ENCODE assay signal across 19 mouse cellular contexts in the genomic region with DNA sequence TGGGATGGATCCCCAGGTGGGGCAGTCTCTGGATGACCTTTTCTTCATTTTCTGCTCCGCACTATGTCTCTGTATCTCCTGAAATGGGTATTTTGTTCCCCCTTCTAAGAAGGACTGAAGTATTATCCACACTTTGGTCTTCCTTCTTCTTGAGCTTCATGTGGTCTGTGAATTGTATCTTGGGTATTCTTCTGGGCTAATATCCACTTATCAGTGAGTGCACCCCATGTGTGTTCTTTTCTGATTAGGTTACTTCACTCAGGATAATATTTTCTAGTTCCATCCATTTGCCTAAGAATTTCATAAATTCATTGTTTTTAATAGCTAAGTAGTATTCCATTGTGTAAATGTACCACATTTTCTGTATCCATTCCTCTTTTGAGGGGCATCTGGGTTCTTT. TPM values are rescaled to one million over a fixed set of nuclear protein-coding genes. Genes with fewer than 3 reads are reported as not detected.
A peak's percentile ranks its signal among the peaks of the same experiment; 100 is the strongest.
DNase-seq lines count a peak whose midpoint lies in the region; ATAC-seq and TF ChIP-seq lines count a peak whose summit lies in the region.
"Not testable (repeated sequence)": the region's sequence is repeated elsewhere in the genome, so short reads cannot be mapped to it uniquely, and the experiment has no call there.
"Had no signal": no experiment of that assay in that cellular context is flagged by ENCODE, and none has a peak within 500 bp of the region (broad histone marks: within the 10 kb centered on the region; RNA-seq: fewer than 3 reads in every experiment).

No protein-coding gene starts in this region.

- peak in 1 of 2 experiments; percentile 33; a peak in 1 of 4 replicates for TF ChIP-seq EP300 in MEL (IDR thresholded peaks at IDR 0.05; ENCODE audit: low read depth in 1 of 2, low read length in 2 of 2)
- TF ChIP-seq EP300 in liver, embryonic 14.5 days (IDR thresholded peaks at IDR 0.05; ENCODE audit: low read depth): peak; percentile 43

- 71% methylated on average over 1 of the region's 1 CpGs for WGBS in liver, embryonic 12.5 days (ENCODE audit: insufficient replicate concordance)
- WGBS in liver, embryonic 14.5 days (ENCODE audit: insufficient replicate concordance): 40% methylated on average over 1 of the region's 1 CpGs
- WGBS in liver, embryonic 16.5 days (ENCODE audit: insufficient replicate concordance): 58% methylated on average over 1 of the region's 1 CpGs

- H3K36me3 ChIP-seq in MEL (ENCODE audit: control insufficient read depth in 1 of 2, insufficient read depth in 2 of 2, low read length in 2 of 2); liver, embryonic 12.5 days; liver, embryonic 14.5 days (replicated peaks; ENCODE audit: control insufficient read depth, insufficient read depth, low read depth); liver, embryonic 16.5 days (ENCODE audit: control insufficient read depth, insufficient read depth): not testable (repeated sequence)

- H3K79me2 ChIP-seq in MEL (ENCODE audit: control insufficient read depth, insufficient read depth, low read length, poor library complexity): not testable (repeated sequence)

- TF ChIP-seq RAD21 in MEL (IDR thresholded peaks at IDR 0.05; ENCODE audit: low read depth, low read length): not testable (repeated sequence)

- H3K4me2 ChIP-seq in liver, embryonic 12.5 days; liver, embryonic 14.5 days (ENCODE audit: low read depth); liver, embryonic 16.5 days (ENCODE audit: low read depth, low read length): not testable (repeated sequence)

- not testable (repeated sequence) for H3K9ac ChIP-seq in MEL (ENCODE audit: control insufficient read depth, low read depth, low read length, poor library complexity, severe bottlenecking); liver, embryonic 12.5 days; liver, embryonic 14.5 days (replicated peaks); liver, embryonic 16.5 days (ENCODE audit: low read depth, low read length)

- not testable (repeated sequence) for H3K27ac ChIP-seq in MEL (ENCODE audit: control insufficient read depth, low read depth, low read length); liver, embryonic 12.5 days; liver, embryonic 14.5 days; liver, embryonic 16.5 days (ENCODE audit: low read length)

- not testable (repeated sequence) for H3K27me3 ChIP-seq in MEL (ENCODE audit: control insufficient read depth in 1 of 2, insufficient read depth in 2 of 2, low read length in 2 of 2); liver, embryonic 12.5 days (replicated peaks); liver, embryonic 14.5 days (ENCODE audit: control insufficient read depth, insufficient read depth, low read length); liver, embryonic 16.5 days (ENCODE audit: control insufficient read depth, insufficient read depth, low read depth, low read length)

- H3K9me3 ChIP-seq in MEL (replicated peaks; ENCODE audit: insufficient read depth, low read length); liver, embryonic 12.5 days (replicated peaks); liver, embryonic 14.5 days (ENCODE audit: control insufficient read depth, low read length); liver, embryonic 16.5 days (replicated peaks; ENCODE audit: control insufficient read depth, low read length): not testable (repeated sequence)

- not testable (repeated sequence) for TF ChIP-seq POLR2A in MEL (IDR thresholded peaks at IDR 0.05; ENCODE audit: control insufficient read depth in 1 of 2, insufficient read depth in 1 of 2, low read depth in 1 of 2, low read length in 2 of 2, poor library complexity in 1 of 2)

- not testable (repeated sequence) for H3K4me1 ChIP-seq in MEL (ENCODE audit: control insufficient read depth in 1 of 2, insufficient read depth in 2 of 2, low read length in 2 of 2); liver, embryonic 12.5 days; liver, embryonic 14.5 days (replicated peaks; ENCODE audit: control insufficient read depth in 2 of 2, insufficient read depth in 2 of 2, low read length in 1 of 2); liver, embryonic 16.5 days (ENCODE audit: control insufficient read depth, low read depth, low read length)

- peak; percentile 74 for ATAC-seq in liver, embryonic 12.5 days
- peak; percentile 65; the same call in 1 of the 2 replicates for ATAC-seq in liver, embryonic 14.5 days (ENCODE audit: insufficient read depth)
- ATAC-seq in liver, embryonic 16.5 days (ENCODE audit: low read depth): peak; percentile 62

- not testable (repeated sequence) for TF ChIP-seq CTCF in MEL (IDR thresholded peaks at IDR 0.05 in 2 of 3, conservative IDR thresholded peaks at IDR 0.05 in 1 of 3; ENCODE audit: control insufficient read depth in 1 of 3, insufficient read depth in 1 of 3, low read depth in 2 of 3, low read length in 3 of 3, poor library complexity in 1 of 3, severe bottlenecking in 1 of 3); liver, embryonic 14.5 days (IDR thresholded peaks at IDR 0.05; ENCODE audit: low read depth)

- peak; percentile 14 for DNase-seq in MEL (ENCODE audit: low read depth, low spot score)
- peak; percentile 34 for DNase-seq in c-Kit-positive CD71-positive TER-119-positive erythroid progenitor cells, embryonic 14.5 days (ENCODE audit: low spot score)
- peak in 1 of 3 experiments; percentile 1 for DNase-seq in liver, embryonic 14.5 days (ENCODE audit: low read depth in 3 of 3, low spot score in 3 of 3)

- H3K4me3 ChIP-seq in MEL (ENCODE audit: control insufficient read depth in 1 of 2, insufficient read depth in 1 of 2, low read depth in 2 of 2, low read length in 2 of 2); liver, embryonic 12.5 days; liver, embryonic 14.5 days (ENCODE audit: insufficient read depth in 1 of 2, low read depth in 2 of 2, low read length in 2 of 2); liver, embryonic 16.5 days (ENCODE audit: low read depth, low read length): not testable (repeated sequence)

TF ChIP-seq in MEL, 35 proteins besides CTCF, POLR2A, EP300 and RAD21:
- TF ChIP-seq TCF12 (IDR thresholded peaks at IDR 0.05; ENCODE audit: low read depth, low read length): peak; percentile 61; the same call in 1 of the 2 replicates

RNA-seq across cellular contexts. Expression of a gene that starts 33.7 kb away (rescaled TPM):
- total RNA-seq in MEL (2012; rRNA removed): not detected in 2 replicates
- polyA plus RNA-seq in MEL (2012; ENCODE audit: insufficient read depth in 1 of 2, insufficient read length in 2 of 2, low read depth in 1 of 2, low replicate concordance in 2 of 2, missing spikeins in 1 of 2): not detected
- polyA plus RNA-seq in liver, embryonic 12.5 days (2016; fragmentation: Nextera tagmentation; extraction: Ambion mirVana): 0.01 TPM in 1 of 2 replicates, not detected in the other
- polyA plus RNA-seq in liver, embryonic 14.5 days (2012; rRNA removed): not detected in 2 replicates
- not detected in 2 replicates for polyA plus RNA-seq in liver, embryonic 14.5 days (2014; fragmentation: Nextera tagmentation; extraction: Ambion mirVana)
- polyA plus RNA-seq in liver, embryonic 16.5 days (2015; fragmentation: Nextera tagmentation; extraction: Ambion mirVana): 0.01 TPM in 1 of 2 replicates, not detected in the other
- total RNA-seq: adrenal gland, adult 2 months; adrenal gland, postnatal 10 days; adrenal gland, postnatal 25 days; adrenal gland, postnatal 4 days; CH12.LX; common myeloid progenitor, adult 5-6 weeks had no signal
- polyA plus RNA-seq: adrenal gland, adult 2 months; brain, embryonic 14.5 days; CD4-positive, CD25-positive, alpha-beta regulatory T cell, adult 4 months; embryonic facial prominence, embryonic 11.5 days; erythroblast, embryonic 14.5 days; forebrain, embryonic 12.5 days; forebrain, embryonic 14.5 days; forebrain, embryonic 16.5 days; G1E had no signal
